Mouse (Mus musculus): ENCODE results near the gene Proser1. TPM values are rescaled to one million over a fixed set of nuclear protein-coding genes. Genes with fewer than 3 reads are reported as not detected.

The Proser1 gene
- total RNA-seq, 2 experiments from 2014 or later: 6.9 to 7.3 TPM

DNA sequence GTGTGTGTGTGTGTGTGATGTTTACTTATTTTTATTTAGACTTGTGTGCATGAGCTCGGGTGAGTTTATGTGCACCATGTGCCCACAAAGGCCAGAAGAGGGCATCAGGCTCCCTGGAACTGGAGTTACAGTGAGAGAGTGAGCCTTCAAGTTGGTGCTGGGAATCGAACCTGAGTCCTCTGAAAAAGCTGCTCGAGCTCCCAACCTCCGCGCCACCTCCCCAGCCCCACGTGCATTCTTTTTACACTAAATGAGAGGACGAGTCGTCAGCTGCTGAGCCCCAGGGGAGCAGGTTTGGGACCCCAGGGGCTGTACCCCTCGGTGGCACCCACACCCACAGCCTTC lies 793 bp upstream of the Proser1 start:
- DNase-seq: no peak
- intact Hi-C loops (cut with DNase I; ENCODE audit: low total_unique reads): no loop called here

DNA sequence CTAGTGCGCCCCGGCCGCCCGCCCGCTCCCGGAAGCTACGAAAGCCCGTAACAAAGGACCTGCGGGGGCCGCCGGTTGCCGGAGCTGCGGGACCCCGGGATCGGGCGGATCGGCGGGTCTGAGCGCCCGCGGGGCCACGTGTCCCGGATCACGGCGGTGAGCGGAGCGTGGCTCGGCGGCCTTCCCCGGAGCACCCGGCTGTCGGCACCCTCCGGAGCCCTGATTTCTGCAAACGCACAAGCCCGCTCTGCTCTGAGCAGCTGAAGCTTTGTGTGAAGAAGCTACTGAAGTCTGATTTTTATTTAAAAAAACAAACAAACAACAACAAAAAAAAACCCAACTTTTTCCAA lies 274 bp downstream of the Proser1 start:
- DNase-seq: no peak
- intact Hi-C loops (cut with DNase I; ENCODE audit: low total_unique reads): no loop called here

DNA sequence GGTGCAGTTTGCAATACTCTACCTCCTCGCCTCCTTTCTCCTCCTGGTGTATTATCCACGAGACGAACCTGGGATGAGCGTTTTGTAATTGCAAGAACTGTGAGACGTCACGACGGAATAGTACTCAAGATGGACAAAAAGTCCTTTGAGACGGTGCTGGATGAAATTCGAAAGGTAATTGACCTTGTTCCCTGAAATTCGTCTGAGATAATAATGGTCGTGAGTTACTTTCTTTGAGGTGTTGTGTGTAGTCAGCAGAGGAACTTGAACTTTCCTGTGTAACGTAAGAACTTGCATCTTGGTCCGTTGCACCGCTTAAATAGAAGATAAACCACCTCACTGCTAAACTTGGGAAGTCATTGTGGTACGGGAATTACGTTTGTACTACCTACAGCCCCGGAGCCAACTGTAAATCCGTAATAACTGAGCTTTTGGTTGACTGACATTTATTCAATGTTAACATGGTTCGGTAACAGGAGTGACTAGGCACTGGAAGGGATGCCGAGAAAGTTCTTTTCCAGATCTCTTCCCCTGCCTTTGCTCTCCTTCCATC lies 756 bp downstream of the Proser1 start:
- intact Hi-C loops (cut with DNase I; ENCODE audit: low total_unique reads): no loop called here
- no peak for DNase-seq

- intact Hi-C loops (cut with DNase I; ENCODE audit: low total_unique reads): no loop called here
- no peak for DNase-seq
Observed at GRCm38 (mm10) chr3:53465330-53465729, 1.9 kb downstream of the Proser1 start.

- DNase-seq: no peak
- intact Hi-C loops (cut with DNase I; ENCODE audit: low total_unique reads): no loop called here
Observed at GRCm38 (mm10) chr3:53466481-53466880, 3.0 kb downstream of the Proser1 start.

- DNase-seq: no peak
- intact Hi-C loops (cut with DNase I; ENCODE audit: low total_unique reads): no loop called here
Observed at GRCm38 (mm10) chr3:53467356-53467755, 3.9 kb downstream of the Proser1 start.

GRCm38 (mm10) chr3:53469650-53470049 lies 6.2 kb downstream of the Proser1 start:
- intact Hi-C loops (cut with DNase I; ENCODE audit: low total_unique reads): no loop called here
- DNase-seq: no peak

- no peak for DNase-seq
- intact Hi-C loops (cut with DNase I; ENCODE audit: low total_unique reads): no loop called here
Observed at GRCm38 (mm10) chr3:53472061-53472460, 8.6 kb downstream of the Proser1 start.

DNA sequence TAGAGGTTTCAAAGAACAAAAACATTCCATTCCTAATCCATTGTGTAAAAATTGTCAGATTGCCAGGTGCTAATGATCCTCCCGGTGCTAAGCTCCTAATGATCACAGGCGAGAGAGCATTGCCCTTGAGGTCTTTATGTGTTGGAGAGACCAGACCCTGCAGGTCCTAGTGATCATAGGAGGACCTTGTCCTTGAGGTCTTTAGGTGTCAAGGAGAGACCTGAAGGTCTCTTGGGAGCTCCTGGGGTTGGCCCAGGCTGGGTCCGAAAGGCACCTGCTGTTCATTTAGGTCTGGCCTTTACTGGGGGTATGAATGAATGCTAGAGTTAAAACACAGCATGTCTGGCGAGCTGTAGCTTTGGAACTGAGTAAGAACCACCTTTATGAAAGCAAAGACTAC lies 10.7 kb downstream of the Proser1 start:
- no peak for DNase-seq
- intact Hi-C loops (cut with DNase I; ENCODE audit: low total_unique reads): no loop called here

- intact Hi-C loops (cut with DNase I; ENCODE audit: low total_unique reads): loop anchor here (2.0 kb wide), 1 partner anchor 15 kb away; no protein-coding TSS in a partner anchor
- peak; percentile 32 for DNase-seq
Observed at GRCm38 (mm10) chr3:53475889-53476288, 12.4 kb downstream of the Proser1 start.

GRCm38 (mm10) chr3:53477468-53477867 lies 14.0 kb downstream of the Proser1 start:
- peak; percentile 67 for DNase-seq

DNA sequence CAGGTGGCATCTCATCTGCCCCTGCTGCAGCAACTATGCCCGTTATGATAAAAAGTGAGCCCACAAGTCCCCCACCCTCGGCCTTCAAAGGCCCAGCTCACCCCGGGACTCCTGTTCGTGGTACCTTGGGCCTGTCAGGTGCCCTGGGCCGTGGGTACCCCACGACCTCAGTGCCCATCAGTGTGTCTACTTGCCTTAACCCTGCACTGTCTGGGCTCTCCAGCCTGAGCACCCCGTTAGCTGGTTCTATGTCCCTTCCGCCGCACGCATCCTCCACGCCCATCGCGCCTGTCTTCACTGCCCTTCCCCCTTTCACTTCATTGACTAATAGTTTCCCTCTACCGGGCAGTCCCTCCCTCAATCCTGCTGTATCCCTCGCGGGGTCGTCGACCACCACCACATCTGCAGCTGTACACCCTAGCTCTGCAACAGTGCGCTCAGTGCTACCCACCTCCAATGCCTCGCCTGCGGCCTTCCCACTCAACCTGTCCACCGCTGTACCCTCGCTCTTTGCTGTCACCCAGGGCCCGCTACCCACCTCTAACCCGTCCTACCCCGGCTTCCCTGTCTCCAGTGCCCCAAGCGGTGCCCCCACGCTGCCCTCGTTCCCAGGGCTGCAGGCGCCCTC lies 15.1 kb downstream of the Proser1 start:
- intact Hi-C loops (cut with DNase I; ENCODE audit: low total_unique reads): no loop called here
- no peak for DNase-seq

More at GRCm38 (mm10) chr3:53477468-53477867, 14.0 kb downstream of the Proser1 start:
- intact Hi-C loops (cut with DNase I; ENCODE audit: low total_unique reads): loop anchor here (2.0 kb wide), 1 partner anchor 13 kb away; no protein-coding TSS in a partner anchor

DNA sequence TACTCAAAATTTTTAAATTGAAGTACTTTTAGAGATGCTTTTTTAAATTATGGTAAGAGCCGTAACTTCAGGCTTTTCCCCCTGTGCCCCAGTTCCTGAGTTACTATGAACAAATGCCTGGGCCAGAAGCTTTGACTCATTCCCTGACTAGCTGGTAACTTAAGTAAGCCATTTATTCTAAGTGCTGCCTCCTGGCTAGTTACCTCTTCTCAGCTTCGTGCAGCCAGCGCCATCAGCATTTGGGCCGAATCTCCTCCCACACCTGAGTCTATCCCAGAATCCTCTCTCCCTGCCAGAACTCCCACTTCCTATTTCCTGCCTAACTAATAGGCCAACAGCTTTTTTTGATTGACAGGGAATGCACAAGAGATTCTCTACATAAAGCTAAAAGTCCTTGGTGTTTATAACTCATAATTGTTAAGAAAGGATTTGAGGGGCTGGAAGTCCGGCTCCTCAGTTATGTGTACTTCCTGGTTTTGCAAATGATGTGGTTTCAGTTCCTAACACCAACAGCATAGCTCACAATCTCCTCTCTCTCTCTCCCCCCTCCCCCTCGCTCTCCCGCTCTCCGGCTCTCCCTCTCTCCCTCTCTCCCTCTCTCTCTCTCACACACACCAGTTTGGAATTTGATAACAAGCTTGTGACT lies 20.1 kb downstream of the Proser1 start:
- intact Hi-C loops (cut with DNase I; ENCODE audit: low total_unique reads): no loop called here

GRCm38 (mm10) chr3:53486561-53486960 lies 23.1 kb downstream of the Proser1 start:
- intact Hi-C loops (cut with DNase I; ENCODE audit: low total_unique reads): no loop called here
- no peak for DNase-seq

More for the DNA sequence above, 20.1 kb downstream of the Proser1 start:
- no peak for DNase-seq

DNA sequence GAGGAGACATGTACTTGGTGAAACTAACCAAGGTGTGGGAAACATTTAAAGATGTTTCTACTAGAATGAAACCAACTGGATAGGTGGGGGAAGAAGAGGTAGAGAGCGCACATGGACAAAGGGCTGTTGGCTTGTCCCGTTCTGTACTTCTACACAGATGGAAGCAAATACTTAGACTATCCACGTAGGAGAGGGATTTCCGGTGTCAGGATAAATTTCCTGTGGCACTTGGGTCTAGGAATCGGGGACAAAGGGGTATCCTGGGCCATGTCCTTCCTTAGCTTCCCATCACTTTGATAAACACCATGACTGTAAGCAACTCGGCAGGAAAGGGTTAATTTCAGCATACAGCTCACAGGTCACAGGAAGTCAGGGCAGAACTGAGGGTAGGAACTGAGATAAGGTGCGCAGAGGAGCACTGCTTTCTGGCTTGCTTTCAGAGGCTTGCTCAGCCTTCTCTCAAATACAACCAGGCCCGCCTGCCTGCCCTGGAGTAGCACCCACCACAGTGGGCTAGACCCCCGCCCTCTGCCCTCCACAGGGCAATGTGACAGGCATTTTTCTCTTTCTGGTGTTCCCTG lies 23.6 kb downstream of the Proser1 start:
- intact Hi-C loops (cut with DNase I; ENCODE audit: low total_unique reads): no loop called here
- no peak for DNase-seq

- DNase-seq: no peak
- intact Hi-C loops (cut with DNase I; ENCODE audit: low total_unique reads): no loop called here
Observed at GRCm38 (mm10) chr3:53488353-53488752, 24.9 kb downstream of the Proser1 start, which contains the start of gene Stoml3. Stoml3 (plus strand) TSS chr3:53488653.

DNA sequence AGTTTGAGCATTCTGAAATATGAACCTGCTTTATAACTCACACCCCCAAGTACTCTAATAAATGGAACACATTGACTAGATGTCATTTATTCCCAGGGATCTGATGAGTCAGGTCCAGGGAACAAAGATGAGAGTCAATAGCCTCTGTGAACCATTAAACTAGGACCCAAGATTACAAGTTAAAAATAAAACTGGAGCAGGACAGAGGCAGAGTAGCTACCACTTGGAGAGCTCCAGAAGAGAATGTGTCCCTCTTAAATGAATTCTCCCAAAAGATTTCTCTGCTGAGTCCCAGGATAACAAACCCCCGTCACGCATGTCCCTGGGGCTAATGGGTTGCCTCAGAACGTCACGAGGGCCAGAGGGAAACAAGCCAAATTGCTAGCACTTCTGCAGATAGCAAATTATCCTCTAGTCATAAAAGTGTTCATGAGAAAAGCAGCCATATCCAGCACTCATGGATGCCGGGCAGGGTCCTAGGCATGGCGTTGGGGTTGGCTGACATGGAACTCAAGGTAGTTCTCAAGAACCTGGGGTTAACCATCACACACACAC lies 35.0 kb downstream of the Proser1 start:
- intact Hi-C loops (cut with DNase I; ENCODE audit: low total_unique reads): no loop called here

DNA sequence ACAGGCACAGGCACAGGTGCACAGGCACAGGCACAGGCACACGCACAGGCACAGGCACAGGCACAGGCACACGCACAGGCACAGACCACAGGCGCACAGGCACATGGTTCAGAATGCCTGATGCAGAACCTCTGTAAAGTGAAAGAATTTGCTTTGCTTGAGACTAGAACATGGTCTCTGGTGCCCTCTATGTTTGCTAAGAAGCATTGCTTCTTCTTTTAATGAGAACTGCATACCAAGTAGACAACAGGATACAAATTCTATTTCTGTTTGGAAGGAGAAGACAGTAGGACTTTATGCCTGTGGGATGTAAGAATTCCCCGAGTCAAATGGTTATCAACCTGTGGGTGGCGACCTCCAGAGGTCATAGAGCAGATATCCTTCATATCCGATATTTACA lies 39.0 kb downstream of the Proser1 start:
- DNase-seq: no peak
- intact Hi-C loops (cut with DNase I; ENCODE audit: low total_unique reads): no loop called here

More for the DNA sequence above, 35.0 kb downstream of the Proser1 start:
- peak; percentile 9 for DNase-seq

DNA sequence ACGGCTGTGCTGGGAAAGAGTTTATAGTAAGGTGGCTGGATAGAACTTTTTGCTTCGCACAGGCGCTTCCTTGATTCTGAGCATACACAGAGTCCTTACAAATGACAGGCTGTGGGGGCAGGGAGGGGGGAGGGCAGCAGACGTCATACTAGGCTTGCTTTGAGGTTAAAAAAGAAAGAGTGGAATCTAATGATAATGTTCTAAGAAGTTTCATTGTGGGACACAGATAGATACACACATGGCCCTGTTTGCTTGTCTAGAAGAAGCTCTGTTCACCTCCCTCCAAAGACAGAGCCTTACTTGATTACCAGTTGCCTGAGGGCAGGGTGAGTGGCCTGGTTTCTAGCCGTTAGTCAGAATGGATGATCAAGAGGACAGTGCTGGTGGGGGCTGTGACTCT lies 49.6 kb downstream of the Proser1 start:
- intact Hi-C loops (cut with DNase I; ENCODE audit: low total_unique reads): no loop called here
- no peak for DNase-seq
